Mouse (Mus musculus) skeletal muscle tissue, adult 2 months (tissue): Measurements from ENCODE around the gene Cd46.

Experiments used
- DNase-seq: peaks from one replicate; pipeline ENCODE4 v3.0.0-alpha.2; 2012; ENCODE audit warnings: low read depth, low spot score

The Cd46 gene

GRCm38 (mm10) chr1:195018089-195018999 lies 73.7 kb downstream of the Cd46 start:
- peak; percentile 96 for DNase-seq

- no peak for DNase-seq
Measured at GRCm38 (mm10) chr1:195017626-195018025, 74.4 kb downstream of the Cd46 start.

- peak; percentile 88 for DNase-seq
Measured at GRCm38 (mm10) chr1:195016811-195017501, 75.1 kb downstream of the Cd46 start.

- DNase-seq, result no peak
Measured at GRCm38 (mm10) chr1:195015281-195015680, 76.8 kb downstream of the Cd46 start.

GRCm38 (mm10) chr1:195014201-195014885 lies 77.7 kb downstream of the Cd46 start:
- DNase-seq, result no peak

- DNase-seq, result no peak
Measured at GRCm38 (mm10) chr1:195012531-195012930, 79.5 kb downstream of the Cd46 start.

- no peak for DNase-seq
Measured at GRCm38 (mm10) chr1:195006267-195006666, 85.8 kb downstream of the Cd46 start.

- no peak for DNase-seq
Measured at GRCm38 (mm10) chr1:195004194-195004593, 87.9 kb downstream of the Cd46 start.

- DNase-seq, result no peak
Measured at GRCm38 (mm10) chr1:195003328-195003727, 88.7 kb downstream of the Cd46 start.

GRCm38 (mm10) chr1:194998396-194998795 lies 93.7 kb downstream of the Cd46 start:
- DNase-seq, result no peak

- DNase-seq, result peak; percentile 62
Measured at GRCm38 (mm10) chr1:194995196-194995595, 96.9 kb downstream of the Cd46 start.

- DNase-seq, result no peak
Measured at GRCm38 (mm10) chr1:194994262-194994661, 97.8 kb downstream of the Cd46 start.

- no peak for DNase-seq
Measured at GRCm38 (mm10) chr1:194993409-194993988, 98.5 kb downstream of the Cd46 start.

- DNase-seq, result peak; percentile 78
Measured at GRCm38 (mm10) chr1:194992589-194993317, 99.3 kb downstream of the Cd46 start.

GRCm38 (mm10) chr1:194991654-194992053 lies 100.4 kb downstream of the Cd46 start:
- DNase-seq, result no peak

- DNase-seq, result no peak
Measured at GRCm38 (mm10) chr1:194990976-194991375, 101.1 kb downstream of the Cd46 start.

GRCm38 (mm10) chr1:194989024-194989423 lies 103.0 kb downstream of the Cd46 start:
- no peak for DNase-seq
